Mouse (Mus musculus) small intestine, adult 10 weeks (tissue): ENCODE results near the gene Cdc37l1. TPM values are rescaled to one million over a fixed set of nuclear protein-coding genes. Genes with fewer than 3 reads are reported as not detected.

Experiments used
- polyA plus RNA-seq: library from polyadenylated mRNA; stranded (reverse); fragments of 350-450 nt; fragmentation: Illumina TruSeq; extraction: RNeasy Lipid Tissue Mini Kit (QIAGEN cat#74804); gene quantifications from one replicate; pipeline ENCODE4 v1.2.3, GENCODE M21; 2014; ENCODE audit warnings: low replicate concordance

The Cdc37l1 gene
- 50.2 TPM for polyA plus RNA-seq

DNA sequence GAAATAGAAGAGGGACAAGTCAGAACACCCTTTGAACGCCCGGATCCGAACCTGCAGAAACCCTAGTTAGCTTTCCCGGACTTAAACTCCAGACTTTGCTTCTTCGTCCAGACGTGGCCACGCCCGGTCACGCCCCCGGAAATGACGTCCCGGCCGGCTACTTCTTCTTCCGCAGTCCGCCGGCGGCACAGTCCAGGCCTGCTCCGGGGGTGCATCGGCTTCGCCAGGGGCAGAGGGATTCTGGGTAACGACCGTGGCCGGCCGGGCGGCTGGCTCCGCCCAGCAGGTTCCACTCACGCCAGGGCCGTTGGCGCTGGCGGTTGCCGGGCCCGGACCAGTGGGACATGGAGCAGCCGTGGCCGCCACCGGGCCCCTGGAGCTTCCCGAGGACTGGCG is at the start of gene Cdc37l1:
TSS of gene Cdc37l1 (plus strand) at position 159 of the 396 bp plus-strand sequence.

DNA sequence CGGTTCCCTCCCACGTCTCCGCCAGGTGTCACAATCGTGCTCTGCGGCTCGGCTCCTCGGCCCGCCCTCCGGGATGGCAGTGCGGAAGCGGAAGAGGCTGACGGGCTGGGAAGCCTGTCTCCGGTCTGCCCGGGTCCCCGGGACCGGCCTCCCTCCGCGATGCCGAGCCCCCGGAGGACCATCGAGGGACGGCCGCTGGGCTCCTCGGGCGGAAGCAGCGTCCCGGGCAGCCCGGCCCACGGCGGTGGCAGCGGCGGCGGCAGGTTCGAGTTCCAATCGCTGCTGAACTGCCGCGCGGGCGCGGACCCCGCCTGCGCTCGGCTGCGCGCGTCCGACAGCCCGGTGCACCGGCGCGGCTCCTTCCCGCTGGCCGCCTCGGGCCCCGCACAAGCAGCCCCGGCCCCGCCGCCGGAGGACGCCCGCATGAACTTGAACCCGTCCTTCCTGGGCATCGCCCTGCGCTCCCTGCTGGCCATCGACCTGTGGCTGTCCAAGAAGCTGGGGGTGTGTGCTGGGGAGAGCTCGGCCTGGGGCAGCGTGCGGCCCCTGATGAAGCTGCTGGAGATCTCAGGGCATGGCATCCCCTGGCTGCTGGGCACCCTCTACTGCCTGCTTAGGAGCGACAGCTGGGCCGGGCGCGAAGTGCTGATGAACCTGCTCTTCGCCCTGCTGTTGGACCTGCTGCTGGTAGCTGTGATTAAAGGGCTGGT is 26.2 kb upstream of the Cdc37l1 start, which contains the start of gene Plpp6:
TSS of gene Plpp6 (plus strand) at position 112 of the 710 bp plus-strand sequence.

DNA sequence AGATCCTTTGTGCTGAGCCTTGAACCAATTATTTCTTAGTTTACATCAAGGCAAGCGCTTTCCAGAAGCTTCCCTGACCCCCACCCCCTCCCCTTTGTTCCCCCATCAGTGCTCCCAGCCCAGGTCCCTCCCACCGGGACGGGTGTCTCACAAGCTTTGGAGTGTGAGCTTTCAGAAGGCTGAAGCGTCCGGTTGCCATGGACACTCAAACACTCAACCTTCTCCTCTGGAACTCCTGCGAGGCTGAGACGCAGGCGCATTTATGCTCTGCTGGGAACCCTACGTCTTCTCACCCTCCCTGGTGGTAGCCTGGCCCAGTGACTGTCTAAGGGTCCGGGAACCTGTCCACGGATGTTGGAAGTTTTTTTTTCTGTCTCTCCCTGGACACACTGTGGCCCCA is 22.5 kb upstream of the Cdc37l1 start, which contains the start of gene 4430402I18Rik:
TSS of gene 4430402I18Rik (minus strand) at position 149 of the 400 bp plus-strand sequence.

DNA sequence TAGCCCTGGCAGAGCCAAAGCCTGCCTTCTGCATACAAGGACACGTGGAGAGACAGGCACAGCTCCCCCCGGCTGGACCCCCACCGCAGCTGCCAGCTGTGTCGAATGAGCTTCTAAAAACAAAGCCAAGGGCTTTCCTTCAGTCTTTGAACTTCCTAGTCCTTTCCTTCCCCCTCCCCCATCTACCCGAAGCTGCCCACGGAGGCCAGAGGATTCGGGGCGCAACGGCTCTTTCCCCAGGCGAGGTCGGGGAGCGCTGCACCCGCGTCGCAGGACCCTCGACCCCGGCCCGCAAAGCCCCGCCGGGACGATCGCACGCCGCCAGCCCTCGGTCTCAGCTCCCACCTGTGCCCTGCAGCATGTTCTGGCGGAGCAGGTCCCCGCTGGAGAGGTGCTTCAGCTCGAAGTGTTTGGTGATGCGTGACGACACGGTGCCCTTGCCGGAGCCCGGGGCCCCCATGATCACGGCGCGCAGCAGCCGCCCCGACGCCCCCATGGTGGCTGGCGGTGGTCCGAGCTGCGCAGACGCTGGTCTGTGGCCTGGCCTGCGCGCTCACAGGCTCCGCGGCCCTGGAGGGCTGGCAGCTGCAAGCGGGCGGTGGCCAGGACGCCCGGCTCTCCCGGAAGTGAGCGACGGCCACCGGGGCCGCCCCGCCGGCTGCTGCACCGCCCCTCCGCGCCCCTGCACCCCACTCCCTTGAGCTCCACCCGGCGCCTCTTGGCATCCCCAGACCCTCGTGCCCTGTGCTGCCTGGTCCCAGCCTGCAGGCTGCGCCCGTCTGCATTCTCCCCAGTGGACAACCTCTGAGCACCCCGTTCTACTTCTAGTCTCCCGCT is 57.4 kb downstream of the Cdc37l1 start, which contains the start of gene Ak3:
TSS of gene Ak3 (minus strand) at position 628 of the 837 bp plus-strand sequence.

Other genes starting within 250 kb of the Cdc37l1 start
- gene Slc1a1, start 155.3 kb upstream of the Cdc37l1 start, polyA plus RNA-seq: 28.7 TPM
- gene Plpp6, start 26.4 kb upstream of the Cdc37l1 start, polyA plus RNA-seq: 109 TPM
- gene 4430402I18Rik, start 22.6 kb upstream of the Cdc37l1 start, polyA plus RNA-seq: 12.4 TPM
- 442 TPM for gene Ak3, start 57.6 kb downstream of the Cdc37l1 start, polyA plus RNA-seq
- 1.6 TPM for gene Rcl1, start 111.0 kb downstream of the Cdc37l1 start, polyA plus RNA-seq